Mouse (Mus musculus) Muller cell, postnatal 12 days (primary cell): Measurements from ENCODE around the gene Tas2r120.
"Not testable (repeated sequence)": the region's sequence is repeated elsewhere in the genome, so short reads cannot be mapped to it uniquely, and the experiment has no call there.

ENCODE experiments used
- DNase-seq: peaks from one replicate; pipeline ENCODE4 v3.0.0-alpha.2; 2015; ENCODE audit errors: inconsistent ontology term

Gene Tas2r120

DNA sequence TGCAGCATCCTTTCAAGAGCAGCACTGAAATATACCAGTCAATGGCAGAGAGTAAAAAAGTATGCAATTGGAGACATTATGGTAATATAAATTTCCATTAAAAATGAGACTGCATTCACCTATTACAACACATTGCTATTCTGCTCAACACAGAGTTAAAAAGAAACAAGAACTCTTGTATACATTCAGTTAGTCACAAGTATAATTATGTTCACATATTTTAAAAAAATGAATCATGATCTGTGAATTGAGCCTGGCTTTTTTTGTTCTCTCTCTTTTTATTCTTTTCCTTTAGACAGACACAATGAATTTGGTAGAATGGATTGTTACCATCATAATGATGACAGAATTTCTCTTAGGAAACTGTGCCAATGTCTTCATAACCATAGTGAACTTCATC, at the start of gene Tas2r120:
TSS of gene Tas2r120 (plus strand) at position 301 of the 400 bp plus-strand sequence.
- DNase-seq = no peak

- peak; percentile 3 for DNase-seq
Measured at GRCm38 (mm10) chr6:132649399-132649798, 7.4 kb upstream of the Tas2r120 start.

DNA sequence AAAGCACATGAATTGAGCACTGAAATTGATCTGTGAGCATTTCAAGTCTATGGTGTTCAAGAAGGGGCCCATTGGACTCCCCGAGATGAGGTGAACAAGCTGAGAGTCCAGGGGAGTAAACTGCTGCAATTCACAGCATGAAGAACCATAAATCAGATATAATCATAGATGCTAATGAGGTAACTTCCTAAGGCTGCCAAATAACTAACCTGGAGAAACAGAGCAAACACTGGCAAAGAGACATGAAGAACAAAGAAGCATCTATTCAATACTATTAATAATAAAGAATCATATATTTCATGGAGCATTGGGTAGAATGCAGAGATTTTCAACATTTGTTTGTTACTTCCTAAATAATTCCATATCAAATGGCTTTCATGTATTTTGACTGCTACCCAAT, 5.3 kb upstream of the Tas2r120 start, which contains the start of gene A630073D07Rik:
TSS of gene A630073D07Rik (minus strand) at position 101 of the 400 bp plus-strand sequence.
- no peak for DNase-seq

- not testable (repeated sequence) for DNase-seq
Measured at GRCm38 (mm10) chr6:132691596-132691995, 34.8 kb downstream of the Tas2r120 start.

- no peak for DNase-seq
Measured at GRCm38 (mm10) chr6:132700907-132701306, 44.2 kb downstream of the Tas2r120 start, which contains the start of gene Tas2r121. Tas2r121 (minus strand) TSS chr6:132701007.
